Mouse (Mus musculus): ENCODE measurements around the gene Elp1.

The Elp1 gene

DNA sequence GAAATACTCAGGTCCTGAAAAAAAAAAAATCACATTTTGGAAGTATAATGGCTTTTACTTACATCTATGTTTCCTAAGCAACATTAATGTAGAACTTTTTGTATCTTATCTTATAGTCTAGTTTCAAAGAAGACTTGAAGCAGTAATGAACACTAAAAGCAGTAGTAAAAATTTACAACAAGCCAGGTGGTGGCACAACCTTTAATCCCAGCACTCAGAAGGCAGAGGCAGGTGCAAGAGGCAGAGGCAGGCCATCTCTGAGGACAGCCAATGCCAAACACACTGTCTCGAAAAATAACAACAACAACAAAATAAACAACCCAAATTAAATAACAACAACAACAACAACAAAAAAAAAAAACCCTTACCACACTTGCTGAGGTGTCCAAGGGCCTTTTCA lies 31.1 kb downstream of the Elp1 start:
- no peak for DNase-seq (ENCODE audit: low read depth in 2 of 2, low spot score in 2 of 2)

DNA sequence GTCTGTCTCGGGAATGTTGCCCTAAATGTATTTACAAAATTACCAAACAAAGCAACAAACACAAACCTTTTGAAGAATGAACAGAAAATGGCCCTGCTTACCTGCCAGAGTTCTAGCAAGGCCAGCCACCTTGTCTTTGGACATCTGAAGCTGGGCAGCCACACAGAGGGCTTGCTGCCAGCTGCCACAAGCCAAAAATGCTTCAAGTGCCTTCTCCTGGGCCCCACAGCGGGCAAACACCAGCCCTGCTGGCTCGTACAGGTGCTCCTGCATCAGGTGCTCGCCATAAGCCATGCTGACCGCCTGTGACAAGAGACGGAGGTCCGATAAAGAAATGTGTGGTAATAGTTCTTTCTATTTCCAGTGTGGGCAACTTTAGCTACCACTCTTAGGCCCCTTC lies 33.2 kb downstream of the Elp1 start:
- DNase-seq (ENCODE audit: low read depth in 2 of 2, low spot score in 2 of 2): no peak

DNA sequence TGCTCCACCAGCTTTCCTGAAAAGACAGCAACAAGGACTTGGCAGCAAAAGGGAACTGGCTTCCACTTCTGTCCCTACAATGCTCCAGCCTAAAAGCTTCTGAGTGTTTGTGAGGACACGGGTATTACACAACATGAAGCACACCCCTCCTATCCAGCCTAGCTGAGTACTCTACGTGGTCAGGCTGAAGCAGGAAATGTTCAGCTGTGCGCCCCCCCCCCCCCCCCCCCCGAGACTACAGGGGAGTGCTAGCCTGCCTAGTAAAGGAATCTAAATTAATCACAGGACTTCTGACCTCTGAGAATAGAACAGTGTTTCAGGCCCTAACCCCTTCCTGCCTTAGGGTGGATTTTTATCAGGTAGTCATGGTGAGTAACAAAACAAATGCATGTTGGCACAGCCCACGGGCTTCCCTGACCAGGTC lies 34.3 kb downstream of the Elp1 start:
- DNase-seq (ENCODE audit: low read depth in 2 of 2, low spot score in 2 of 2): no peak

DNA sequence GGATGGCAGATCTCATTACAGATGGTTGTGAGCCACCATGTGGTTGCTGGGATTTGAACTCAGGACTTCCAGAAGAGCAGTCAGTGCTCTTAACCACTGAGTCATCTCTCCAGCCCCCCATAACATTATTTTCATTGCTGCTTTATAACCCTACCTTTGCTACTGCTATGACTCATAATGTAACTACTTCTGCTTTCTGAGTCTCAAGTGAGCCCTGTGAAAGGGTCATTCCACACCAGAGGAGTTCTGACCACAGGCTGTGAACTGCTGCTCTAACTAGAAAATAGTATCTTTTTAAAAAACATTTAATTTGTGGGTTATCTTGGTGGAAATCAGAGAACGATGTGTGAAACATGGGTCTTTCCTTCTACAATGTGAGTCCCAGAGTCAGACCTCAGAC lies 44.4 kb downstream of the Elp1 start:
- no peak for DNase-seq (ENCODE audit: low read depth in 2 of 2, low spot score in 2 of 2)

- no peak for DNase-seq (ENCODE audit: low read depth in 2 of 2, low spot score in 2 of 2)
Observed at GRCm38 (mm10) chr4:56756966-56757600, 45.0 kb downstream of the Elp1 start.

- DNase-seq (ENCODE audit: low read depth in 2 of 2, low spot score in 2 of 2): no peak
Observed at GRCm38 (mm10) chr4:56756021-56756420, 46.1 kb downstream of the Elp1 start.

- DNase-seq (ENCODE audit: low read depth in 2 of 2, low spot score in 2 of 2): no peak
Observed at GRCm38 (mm10) chr4:56747456-56747855, 54.7 kb downstream of the Elp1 start.

GRCm38 (mm10) chr4:56746345-56746744 lies 55.8 kb downstream of the Elp1 start:
- no peak for DNase-seq (ENCODE audit: low read depth in 2 of 2, low spot score in 2 of 2)

- no peak for DNase-seq (ENCODE audit: low read depth in 2 of 2, low spot score in 2 of 2)
Observed at GRCm38 (mm10) chr4:56743363-56744195, 58.6 kb downstream of the Elp1 start, which contains the start of gene Actl7a. Actl7a (plus strand) TSS chr4:56743413.

DNA sequence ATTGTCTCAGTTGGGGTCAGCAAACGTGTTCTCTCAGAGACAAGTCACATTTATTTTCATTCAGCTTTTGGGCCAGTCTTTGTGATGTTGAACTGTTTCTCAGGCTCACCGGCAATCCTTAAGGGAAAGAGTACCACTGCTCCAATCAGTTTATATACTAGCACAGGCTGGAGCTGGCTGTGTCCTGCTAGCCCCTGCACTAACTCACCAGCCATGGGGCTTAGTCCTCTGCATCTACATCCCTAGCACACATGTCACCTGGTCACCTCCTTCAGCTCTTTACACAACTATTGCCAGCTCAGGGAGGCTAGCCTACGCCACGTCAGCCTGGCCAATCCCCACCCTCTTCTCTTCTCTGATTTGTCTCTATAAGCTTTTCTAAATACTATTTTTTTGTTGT lies 59.4 kb downstream of the Elp1 start:
- no peak for DNase-seq (ENCODE audit: low read depth in 2 of 2, low spot score in 2 of 2)

DNA sequence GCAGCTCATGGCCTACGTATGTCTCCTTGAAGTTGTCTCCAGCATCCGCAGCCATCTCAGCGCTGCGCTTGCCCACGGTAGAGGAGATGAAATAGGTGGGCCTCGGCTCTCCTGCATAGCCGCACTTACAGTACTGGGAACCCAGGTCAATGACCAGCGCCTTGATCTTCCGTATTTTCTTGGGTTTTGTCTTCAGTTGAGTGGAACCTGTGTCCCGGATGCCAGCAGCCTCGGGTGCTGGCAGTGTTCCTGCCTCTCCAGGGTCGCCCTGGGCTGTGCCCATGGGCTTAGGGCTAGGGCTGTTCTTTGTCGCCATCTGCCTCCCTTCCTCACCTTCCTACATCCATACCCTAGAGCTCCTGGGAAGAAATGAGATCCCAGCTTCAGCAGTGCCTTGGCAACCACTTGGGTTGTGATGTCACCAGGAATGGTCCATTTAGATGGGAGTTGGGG lies 61.1 kb downstream of the Elp1 start, which contains the start of gene Actl7b:
TSS of gene Actl7b (minus strand) at position 403 of the 453 bp plus-strand sequence.
- DNase-seq (ENCODE audit: low read depth in 2 of 2, low spot score in 2 of 2): no peak

DNA sequence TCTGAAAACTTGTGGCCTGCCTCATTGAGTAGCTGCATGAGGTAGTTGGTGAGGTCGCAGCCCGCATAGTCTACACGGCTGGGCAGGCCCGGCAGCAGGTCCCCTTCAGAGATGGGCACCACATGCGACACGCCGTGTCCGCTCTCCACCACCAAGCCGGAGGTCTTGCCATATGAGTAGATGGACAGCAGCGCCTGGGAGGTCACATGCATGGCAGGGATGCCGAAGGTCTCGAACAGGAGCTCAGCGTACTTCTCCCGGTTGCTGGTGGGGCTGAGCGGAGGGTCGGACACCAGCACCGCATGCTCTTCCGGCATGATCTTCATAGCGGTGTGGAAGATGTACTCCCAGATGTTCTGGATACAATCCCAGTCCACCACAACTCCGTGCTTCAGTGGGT lies 61.5 kb downstream of the Elp1 start:
- DNase-seq (ENCODE audit: low read depth in 2 of 2, low spot score in 2 of 2): no peak

GRCm38 (mm10) chr4:56740020-56740485 lies 62.1 kb downstream of the Elp1 start, which contains the start of gene Gm26657:
Gm26657 (plus strand) TSS chr4:56740070.
- no peak for DNase-seq (ENCODE audit: low read depth in 2 of 2, low spot score in 2 of 2)

DNA sequence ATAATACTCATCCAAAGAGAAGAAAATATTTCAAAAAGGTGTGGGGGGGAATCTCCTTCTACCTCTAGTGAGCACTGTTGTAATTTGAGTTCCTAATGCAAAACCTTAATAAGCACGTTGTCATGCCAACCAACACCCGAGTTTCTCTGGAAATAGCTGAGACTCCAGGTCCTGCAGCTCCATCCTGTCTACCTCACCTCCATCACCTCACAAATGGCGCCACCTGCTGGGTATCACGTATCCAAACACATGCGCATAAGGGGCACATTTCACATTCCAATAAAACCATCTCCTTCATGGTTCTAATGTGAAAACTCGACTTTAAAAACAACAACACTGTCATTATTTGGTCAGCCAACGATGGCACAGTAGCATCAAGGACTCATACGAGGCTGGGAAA lies 76.3 kb downstream of the Elp1 start:
- no peak for DNase-seq (ENCODE audit: low read depth in 2 of 2, low spot score in 2 of 2)

- DNase-seq (ENCODE audit: low read depth in 2 of 2, low spot score in 2 of 2): no peak
Observed at GRCm38 (mm10) chr4:56723237-56723636, 78.9 kb downstream of the Elp1 start.

DNA sequence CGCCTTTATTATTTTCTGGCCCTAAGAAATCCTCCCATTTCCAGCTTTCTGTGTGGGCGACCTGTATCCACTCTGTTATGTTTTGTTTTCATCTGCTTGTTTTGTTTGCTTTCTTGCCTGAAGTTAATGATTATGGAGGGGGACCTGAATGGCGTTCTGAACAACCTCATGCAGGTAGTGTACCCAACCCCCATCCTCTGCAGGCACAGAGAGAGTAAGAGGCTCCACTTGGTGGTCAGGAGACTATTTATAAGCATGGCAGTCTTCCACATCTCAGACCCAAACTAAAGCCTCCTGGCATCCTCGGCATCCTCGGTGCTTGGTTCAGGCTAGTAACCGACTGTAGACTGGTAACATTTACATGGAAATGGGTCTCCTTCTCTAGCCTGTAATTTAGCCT lies 79.8 kb downstream of the Elp1 start:
- DNase-seq (ENCODE audit: low read depth in 2 of 2, low spot score in 2 of 2): no peak

GRCm38 (mm10) chr4:56721469-56721868 lies 80.7 kb downstream of the Elp1 start:
- no peak for DNase-seq (ENCODE audit: low read depth in 2 of 2, low spot score in 2 of 2)

GRCm38 (mm10) chr4:56720403-56720802 lies 81.7 kb downstream of the Elp1 start:
- DNase-seq (ENCODE audit: low read depth in 2 of 2, low spot score in 2 of 2): no peak

GRCm38 (mm10) chr4:56719456-56719855 lies 82.7 kb downstream of the Elp1 start:
- DNase-seq (ENCODE audit: low read depth in 2 of 2, low spot score in 2 of 2): no peak

GRCm38 (mm10) chr4:56718573-56719442 lies 83.3 kb downstream of the Elp1 start:
- DNase-seq (ENCODE audit: low read depth in 2 of 2, low spot score in 2 of 2): no peak

- DNase-seq (ENCODE audit: low read depth in 2 of 2, low spot score in 2 of 2): no peak
Observed at GRCm38 (mm10) chr4:56717932-56718331, 84.2 kb downstream of the Elp1 start.

All from CD8-positive naive resting alpha-beta T cell, adult 2 months (primary cell).